Mouse (Mus musculus) neural tube, embryonic 12.5 days (tissue): ENCODE results near the gene Tac2. TPM values are rescaled to one million over a fixed set of nuclear protein-coding genes. Genes with fewer than 3 reads are reported as not detected.

Experiments
- ATAC-seq: fragments of 200-750 bp; cut with Nextera tagmentation; 2 replicates; pipeline ENCODE4 v1.8.0; 2017; ENCODE audit warnings: low read depth, mild to moderate bottlenecking, moderate TSS enrichment, moderate library complexity; ENCODE audit not compliant: low FRiP score
- H3K27ac ChIP-seq: fragments of 300-500 bp; sonication (generic); 2 replicates; pipeline ENCODE4 v1.5.1; 2016
- H3K27me3 ChIP-seq: fragments of 300-500 bp; sonication (generic); replicated peaks from 2 replicates; pipeline ENCODE4 v1.6.1; 2016; ENCODE audit warnings: mild to moderate bottlenecking
- H3K36me3 ChIP-seq: fragments of 300-500 bp; sonication (generic); 2 replicates; pipeline ENCODE4 v1.6.1; 2016; ENCODE audit warnings: mild to moderate bottlenecking
- H3K4me1 ChIP-seq: fragments of 300-500 bp; sonication (generic); 2 replicates; pipeline ENCODE4 v1.6.1; 2016
- H3K4me2 ChIP-seq: fragments of 300-500 bp; sonication (generic); replicated peaks from 2 replicates; pipeline ENCODE4 v1.6.1; 2016; ENCODE audit warnings: mild to moderate bottlenecking
- H3K4me3 ChIP-seq: fragments of 300-500 bp; sonication (generic); 2 replicates; pipeline ENCODE4 v1.5.1; 2016
- H3K9ac ChIP-seq: fragments of 300-500 bp; sonication (generic); 2 replicates; pipeline ENCODE4 v1.6.1; 2016; ENCODE audit warnings: mild to moderate bottlenecking
- H3K9me3 ChIP-seq: fragments of 300-500 bp; sonication (generic); 2 replicates; pipeline ENCODE4 v1.6.1; 2016; ENCODE audit warnings: mild to moderate bottlenecking
- WGBS: fragments of 180-500 bp; shearing (Covaris S2); methylation state at CpG from one replicate; pipeline ENCODE4 v1.1.7; 2016; 5-methylcytosine and 5-hydroxymethylcytosine counted together
- polyA plus RNA-seq: library from polyadenylated mRNA; unstranded; fragments of >200 nt; fragmentation: Nextera tagmentation; extraction: Ambion mirVana; gene quantifications from 2 replicates; pipeline ENCODE4 v1.2.1, GENCODE M21; 2016

Tac2 gene
- polyA plus RNA-seq, 1 experiment from 2014 or later = 0.91 TPM

- Histone ChIP-seq H3K27ac (no peak overlapping the region), H3K27me3 (peaks cover under 1% of the 10 kb centered on the region; the same call in 1 of the 2 replicates), H3K4me1 (peaks cover 9% of the 10 kb centered on the region; the same call in 1 of the 2 replicates), H3K36me3 (no peaks in the 10 kb centered on the region), H3K4me2 (no peak overlapping the region), H3K9ac (no peak overlapping the region), H3K4me3 (no peak overlapping the region), H3K9me3 (no peaks in the 10 kb centered on the region)
- no peak for ATAC-seq
- WGBS = 58% methylated on average over 11 of the region's 11 CpGs
These were observed 6.1 kb downstream of the Tac2 start for GRCm38 (mm10) chr10:127730285-127730932.

DNA sequence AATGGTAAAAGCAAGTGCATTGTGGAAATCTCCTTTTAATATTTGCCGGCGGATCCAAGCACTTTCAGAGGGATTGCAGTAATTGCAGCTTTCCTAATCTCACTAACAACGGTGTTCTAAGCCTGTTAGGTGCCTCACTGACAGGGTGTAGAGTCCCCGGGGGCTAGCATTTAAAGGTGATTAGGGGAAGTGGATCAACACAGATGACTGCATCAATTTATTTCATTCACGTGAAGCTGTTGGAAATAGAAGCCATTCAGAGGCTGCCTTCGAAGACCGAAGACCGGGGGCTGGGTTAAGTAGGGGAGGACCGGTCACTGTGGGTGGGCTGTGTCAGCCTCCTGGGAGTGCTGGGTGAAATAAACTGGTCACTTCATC is 6.6 kb downstream of the Tac2 start:
- no peaks in the 10 kb centered on the region for H3K9me3 ChIP-seq
- 28% methylated on average over 9 of the region's 9 CpGs for WGBS
- H3K4me2 ChIP-seq = 0 out of 2 replicates have a peak overlapping the region, but pooled peaks have one; percentile 5
- no peak for ATAC-seq
- H3K9ac ChIP-seq = no peak overlapping the region
- peaks cover 9% of the 10 kb centered on the region; the same call in 1 of the 2 replicates for H3K4me1 ChIP-seq
- no peak overlapping the region for H3K4me3 ChIP-seq
- no peaks in the 10 kb centered on the region for H3K36me3 ChIP-seq
- H3K27ac ChIP-seq = no peak overlapping the region
- H3K27me3 ChIP-seq = no peaks in the 10 kb centered on the region

DNA sequence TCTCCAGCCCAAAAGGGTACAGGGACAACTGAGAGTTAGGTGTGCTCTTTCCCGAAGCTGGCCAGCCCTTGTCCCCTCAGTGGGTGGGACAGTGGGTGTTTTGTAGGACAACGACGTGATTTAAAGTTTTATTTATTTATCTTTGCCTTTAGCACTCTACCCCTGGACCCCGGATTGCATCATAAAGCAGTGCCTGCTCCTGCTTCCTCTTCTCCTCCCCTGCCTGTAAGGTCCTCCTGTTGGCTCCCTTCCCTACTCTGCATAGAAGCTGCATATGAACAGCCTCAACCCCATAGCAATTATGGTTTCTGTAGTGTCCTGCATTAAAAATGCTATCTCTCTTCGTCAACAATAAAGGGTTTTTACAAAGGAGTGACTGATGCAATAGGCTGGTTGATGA is 7.1 kb downstream of the Tac2 start:
- Histone ChIP-seq H3K4me1 (peaks cover 9% of the 10 kb centered on the region; the same call in 1 of the 2 replicates), H3K27me3 (no peaks in the 10 kb centered on the region), H3K4me3 (no peak overlapping the region), H3K9me3 (no peaks in the 10 kb centered on the region), H3K36me3 (no peaks in the 10 kb centered on the region), H3K4me2 (0 out of 2 replicates have a peak overlapping the region, but pooled peaks have one; percentile 5), H3K27ac (no peak overlapping the region), H3K9ac (no peak overlapping the region)
- no peak for ATAC-seq
- WGBS = 20% methylated on average over 5 of the region's 5 CpGs

DNA sequence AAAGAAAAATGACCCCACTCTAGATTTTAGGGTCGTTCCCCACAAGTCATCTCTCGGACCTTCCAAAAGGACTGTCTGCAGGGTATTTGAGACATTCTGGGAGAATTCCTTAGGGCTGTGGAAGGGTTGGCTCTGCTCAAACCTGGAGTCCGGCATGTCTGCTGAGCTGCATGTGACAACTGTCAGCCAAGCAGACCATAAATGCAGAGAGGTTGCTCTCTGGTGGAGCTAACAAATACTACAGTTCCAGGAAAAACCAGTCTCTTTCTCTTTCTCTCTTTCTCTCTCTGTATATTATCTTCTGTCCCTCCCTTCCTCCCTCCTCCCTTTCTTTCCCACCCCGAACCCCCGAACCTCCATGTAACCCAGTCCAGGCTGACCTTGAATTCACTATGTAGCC is 10.2 kb downstream of the Tac2 start:
- no peak overlapping the region for H3K27ac ChIP-seq
- no peak overlapping the region for H3K9ac ChIP-seq
- H3K4me2 ChIP-seq = no peak overlapping the region
- peaks cover 9% of the 10 kb centered on the region; the same call in 1 of the 2 replicates for H3K4me1 ChIP-seq
- WGBS = 54% methylated on average over 5 of the region's 5 CpGs
- no peak for ATAC-seq
- H3K9me3 ChIP-seq = no peaks in the 10 kb centered on the region
- no peak overlapping the region for H3K4me3 ChIP-seq
- no peaks in the 10 kb centered on the region for H3K36me3 ChIP-seq
- H3K27me3 ChIP-seq = no peaks in the 10 kb centered on the region

DNA sequence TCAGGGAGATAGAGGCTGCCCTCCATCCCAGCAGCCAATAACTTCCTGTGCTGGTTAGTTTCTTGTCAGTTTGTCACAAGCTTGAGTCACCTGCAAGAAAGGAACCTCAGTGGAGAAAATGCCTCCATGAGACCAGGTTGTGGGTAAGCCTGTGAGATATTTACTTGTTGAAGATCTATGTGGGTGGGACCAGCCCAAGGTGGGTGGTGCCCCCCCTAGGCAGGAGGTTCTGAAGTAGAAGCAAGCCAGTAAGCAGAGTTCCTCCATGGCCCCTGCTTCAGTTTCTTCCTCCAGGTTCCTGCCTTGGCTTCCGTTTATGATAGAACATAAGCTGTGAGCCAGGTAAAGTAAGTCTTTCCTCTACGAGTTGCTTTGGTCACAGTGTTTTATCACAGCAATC is 12.0 kb downstream of the Tac2 start:
- H3K9me3 ChIP-seq = no peaks in the 10 kb centered on the region
- H3K27ac ChIP-seq = no peak overlapping the region
- no peak for ATAC-seq
- WGBS = 84% methylated on average over 2 of the region's 2 CpGs
- H3K4me3 ChIP-seq = no peak overlapping the region
- H3K27me3 ChIP-seq = no peaks in the 10 kb centered on the region
- H3K4me2 ChIP-seq = no peak overlapping the region
- H3K9ac ChIP-seq = no peak overlapping the region
- no peaks in the 10 kb centered on the region; the same call in 1 of the 2 replicates for H3K36me3 ChIP-seq
- peaks cover 14% of the 10 kb centered on the region for H3K4me1 ChIP-seq

DNA sequence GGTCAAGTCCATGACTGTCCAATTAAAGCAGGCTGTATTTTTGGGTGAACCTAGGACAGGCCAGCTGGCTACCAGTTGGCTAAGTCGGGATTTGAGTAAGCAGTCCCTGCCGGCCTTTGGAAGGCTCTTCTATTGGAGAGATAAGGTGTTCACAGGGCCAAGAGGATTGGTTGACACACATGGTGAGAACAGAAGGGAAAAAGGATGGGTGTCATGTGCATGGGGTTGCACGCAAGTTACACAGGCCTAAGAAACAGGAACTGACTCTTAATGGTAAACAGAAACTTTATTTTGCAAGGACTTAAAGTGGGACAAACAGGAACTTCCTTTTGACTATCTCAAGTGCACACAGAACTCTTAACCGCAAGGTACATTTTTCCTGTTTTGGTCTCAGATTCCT is 12.6 kb downstream of the Tac2 start:
- no peak for ATAC-seq
- no peak overlapping the region for H3K9ac ChIP-seq
- H3K4me1 ChIP-seq = peaks cover 14% of the 10 kb centered on the region
- H3K27me3 ChIP-seq = no peaks in the 10 kb centered on the region
- WGBS = 84% methylated on average over 4 of the region's 4 CpGs
- no peak overlapping the region for H3K4me3 ChIP-seq
- H3K9me3 ChIP-seq = no peaks in the 10 kb centered on the region
- H3K36me3 ChIP-seq = peaks cover 6% of the 10 kb centered on the region
- H3K27ac ChIP-seq = no peak overlapping the region
- no peak overlapping the region for H3K4me2 ChIP-seq

DNA sequence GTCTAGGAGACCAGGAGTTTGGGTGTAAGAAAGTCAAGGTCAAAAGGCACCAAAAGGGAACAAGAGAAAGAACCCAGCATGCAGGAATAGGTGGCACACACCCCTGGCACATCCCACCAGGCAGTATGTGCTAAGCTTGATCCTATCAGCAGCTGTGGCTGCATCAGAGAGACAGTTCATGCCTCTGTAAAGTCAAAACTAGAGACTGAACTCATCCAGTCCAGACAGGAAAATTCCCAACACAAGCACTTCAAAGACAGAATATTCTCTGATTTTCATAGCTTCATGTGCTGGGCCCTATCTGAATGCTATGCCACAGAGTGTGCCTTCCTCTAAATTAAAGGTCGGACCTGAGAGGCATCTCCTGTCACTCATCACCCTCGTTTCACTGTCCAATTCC is 13.3 kb downstream of the Tac2 start:
- Histone ChIP-seq H3K9me3 (no peaks in the 10 kb centered on the region), H3K4me1 (peaks cover 14% of the 10 kb centered on the region), H3K36me3 (peaks cover 13% of the 10 kb centered on the region), H3K4me2 (no peak overlapping the region), H3K4me3 (no peak overlapping the region), H3K27ac (no peak overlapping the region), H3K27me3 (no peaks in the 10 kb centered on the region), H3K9ac (no peak overlapping the region)
- no peak for ATAC-seq
- 29% methylated on average over 2 of the region's 2 CpGs for WGBS

- H3K27ac ChIP-seq = no peak overlapping the region; the same call in 1 of the 2 replicates
- H3K27me3 ChIP-seq = no peaks in the 10 kb centered on the region
- no peak for ATAC-seq
- WGBS = 52% methylated on average over 13 of the region's 13 CpGs
- H3K9ac ChIP-seq = no peak overlapping the region
- no peak overlapping the region for H3K4me3 ChIP-seq
- no peaks in the 10 kb centered on the region for H3K9me3 ChIP-seq
- peaks cover 20% of the 10 kb centered on the region for H3K36me3 ChIP-seq
- no peak overlapping the region for H3K4me2 ChIP-seq
- peaks cover 14% of the 10 kb centered on the region for H3K4me1 ChIP-seq
These were observed 14.0 kb downstream of the Tac2 start for GRCm38 (mm10) chr10:127738151-127738882.

DNA sequence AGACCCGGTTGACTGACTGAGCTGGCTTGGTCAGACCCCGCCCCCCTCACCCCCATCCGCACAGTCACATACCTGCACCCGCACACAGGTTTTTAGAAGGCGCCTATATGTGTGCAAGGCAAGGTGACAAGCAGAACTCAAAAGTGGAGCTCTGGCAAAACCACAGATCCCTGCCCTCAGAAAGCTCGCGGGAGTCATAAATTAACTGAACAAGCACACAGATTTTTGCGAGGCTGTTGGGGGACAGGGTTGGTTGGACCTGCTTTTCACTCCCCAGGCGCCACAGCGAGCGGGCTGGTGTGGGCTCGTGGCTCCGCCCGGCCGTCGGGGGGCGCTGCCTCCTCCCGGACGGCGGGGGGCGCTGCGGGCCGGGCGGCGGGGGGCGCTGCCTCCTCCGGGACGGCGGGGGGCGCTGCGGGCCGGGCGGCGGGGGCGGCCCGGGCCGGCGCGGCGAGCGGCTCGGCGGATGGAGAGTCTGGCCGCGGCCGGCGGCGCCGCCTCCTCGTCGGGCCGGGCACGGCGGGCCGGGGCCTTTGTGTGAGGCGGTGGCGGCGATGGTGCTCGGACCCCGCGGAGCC is 14.9 kb downstream of the Tac2 start, which contains the start of gene Zbtb39:
TSS of gene Zbtb39 (plus strand) at position 456 of the 578 bp plus-strand sequence.
- ATAC-seq = peak; percentile 84
- peak within 1 kb of the TSS; percentile 50; the same call in 1 of the 2 replicates for H3K27ac ChIP-seq
- H3K9me3 ChIP-seq = no peaks in the 10 kb centered on the region
- H3K27me3 ChIP-seq = no peaks in the 10 kb centered on the region
- 2% methylated on average over 37 of the region's 61 CpGs for WGBS
- H3K4me1 ChIP-seq = peaks cover 14% of the 10 kb centered on the region
- peak within 1 kb of the TSS; percentile 96 for H3K9ac ChIP-seq
- peaks cover 29% of the 10 kb centered on the region for H3K36me3 ChIP-seq
- peak within 1 kb of the TSS; percentile 99 for H3K4me3 ChIP-seq
- peak within 1 kb of the TSS; percentile 84 for H3K4me2 ChIP-seq

- Histone ChIP-seq H3K27me3 (no peaks in the 10 kb centered on the region), H3K4me3 (peak overlapping the region; percentile 99), H3K9ac (peak overlapping the region; percentile 96), H3K4me2 (peak overlapping the region; percentile 84), H3K4me1 (peaks cover 14% of the 10 kb centered on the region), H3K36me3 (peaks cover 34% of the 10 kb centered on the region), H3K27ac (peak overlapping the region; percentile 50; the same call in 1 of the 2 replicates), H3K9me3 (no peaks in the 10 kb centered on the region)
- ATAC-seq = peak; percentile 73
- under 1% methylated on average over 49 of the region's 55 CpGs for WGBS
These were observed 15.4 kb downstream of the Tac2 start for GRCm38 (mm10) chr10:127739661-127740161.

DNA sequence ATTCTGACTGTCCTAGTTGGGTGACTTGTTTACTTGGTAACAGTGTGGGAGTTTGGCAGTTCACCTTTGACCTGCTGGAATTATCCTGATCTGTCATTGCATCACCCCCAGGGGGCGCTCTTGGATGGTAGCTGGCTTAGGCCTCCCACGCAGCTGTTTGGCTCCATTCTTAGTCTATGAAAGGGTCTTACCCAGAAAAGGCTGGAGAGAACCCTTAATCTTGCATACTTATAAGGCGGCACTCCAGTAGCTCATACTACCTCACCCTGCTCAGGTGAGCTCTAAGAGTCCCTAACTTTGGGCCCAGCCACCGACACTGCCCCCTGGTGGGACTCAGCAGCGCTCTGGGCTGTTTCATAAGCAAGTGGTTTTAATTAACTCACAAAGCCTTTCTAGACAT is 20.4 kb downstream of the Tac2 start:
- Histone ChIP-seq H3K27me3 (no peaks in the 10 kb centered on the region), H3K4me3 (no peak overlapping the region), H3K4me1 (peaks cover 32% of the 10 kb centered on the region), H3K4me2 (no peak overlapping the region), H3K9ac (no peak overlapping the region), H3K27ac (no peak overlapping the region), H3K36me3 (peaks cover 72% of the 10 kb centered on the region), H3K9me3 (no peaks in the 10 kb centered on the region)
- WGBS = 68% methylated on average over 5 of the region's 5 CpGs
- ATAC-seq = no peak

DNA sequence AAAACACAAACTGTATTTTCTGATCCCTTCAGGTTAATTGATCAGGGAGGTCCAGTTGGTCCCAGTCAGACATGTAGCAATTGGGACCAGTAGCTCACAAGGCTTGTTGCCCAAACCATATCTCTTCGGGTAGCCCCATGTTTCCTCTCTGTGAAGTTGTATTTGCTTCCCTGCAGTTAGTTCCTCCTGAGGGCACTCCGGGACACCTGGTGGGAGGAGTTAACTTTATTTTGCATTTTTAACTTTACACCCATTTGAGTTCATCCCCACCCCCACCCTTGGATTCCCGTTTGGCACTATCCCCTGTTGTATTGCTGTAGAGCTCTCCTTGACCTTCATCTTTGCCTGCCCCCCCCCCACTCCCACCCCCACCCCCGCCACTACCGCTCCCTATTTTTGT is 21.6 kb downstream of the Tac2 start:
- H3K27me3 ChIP-seq = no peaks in the 10 kb centered on the region
- H3K4me3 ChIP-seq = no peak overlapping the region
- H3K4me2 ChIP-seq = no peak overlapping the region
- peaks cover 30% of the 10 kb centered on the region for H3K4me1 ChIP-seq
- H3K9ac ChIP-seq = no peak overlapping the region
- ATAC-seq = no peak
- peaks cover 72% of the 10 kb centered on the region for H3K36me3 ChIP-seq
- 84% methylated on average over 5 of the region's 5 CpGs for WGBS
- no peak overlapping the region for H3K27ac ChIP-seq
- no peaks in the 10 kb centered on the region for H3K9me3 ChIP-seq
